ENCODE assay signal across 11 mouse cellular contexts in the genomic region with DNA sequence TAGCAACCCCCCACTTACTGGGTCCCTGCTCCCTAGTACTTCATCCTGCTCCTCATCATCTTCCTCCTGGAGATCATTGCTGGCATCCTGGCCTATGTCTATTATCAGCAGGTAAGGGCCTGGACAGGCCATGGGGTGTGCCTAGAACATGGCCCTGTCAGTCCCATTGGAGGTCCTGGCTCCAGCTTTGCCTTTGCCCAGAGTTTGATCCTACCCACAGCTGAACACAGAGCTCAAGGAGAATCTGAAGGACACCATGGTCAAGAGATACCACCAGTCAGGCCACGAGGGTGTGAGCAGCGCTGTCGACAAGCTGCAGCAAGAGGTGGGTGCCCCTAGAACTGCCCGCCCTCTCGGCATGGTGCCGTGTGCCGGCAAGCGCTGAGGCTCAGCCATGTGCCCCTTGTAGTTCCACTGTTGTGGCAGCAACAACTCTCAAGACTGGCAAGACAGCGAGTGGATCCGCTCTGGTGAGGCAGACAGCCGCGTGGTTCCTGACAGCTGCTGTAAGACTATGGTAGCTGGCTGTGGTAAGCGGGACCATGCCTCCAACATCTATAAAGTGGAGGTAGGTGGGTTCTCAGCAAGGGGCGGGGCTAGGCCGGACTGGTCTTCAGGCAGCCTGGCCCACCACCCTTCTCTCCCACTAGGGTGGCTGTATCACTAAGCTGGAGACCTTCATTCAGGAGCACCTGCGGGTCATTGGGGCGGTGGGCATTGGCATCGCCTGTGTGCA. TPM values are rescaled to one million over a fixed set of nuclear protein-coding genes. Genes with fewer than 3 reads are reported as not detected.
DNase-seq lines count a peak whose midpoint lies in the region; ATAC-seq lines count a peak whose summit lies in the region.
"Had no signal": no experiment of that assay in that cellular context is flagged by ENCODE, and none has a peak within 500 bp of the region (broad histone marks: within the 10 kb centered on the region; RNA-seq: fewer than 3 reads in every experiment).

No protein-coding gene starts in this region.

- H3K27ac ChIP-seq in liver, embryonic 11.5 days (ENCODE audit: low read depth, low read length), result no peak overlapping the region; the same call in 1 of the 2 replicates
- H3K27ac ChIP-seq in heart, embryonic 14.5 days (replicated peaks in 1 of 2; ENCODE audit: control insufficient read depth in 1 of 2, insufficient read depth in 1 of 2, low read depth in 2 of 2, low read length in 2 of 2), result peak overlapping the region in 1 of 2 experiments; percentile 98; a peak in 1 of 4 replicates
- no peak overlapping the region for H3K27ac ChIP-seq in midbrain, embryonic 11.5 days (ENCODE audit: low read depth, low read length)

- ATAC-seq in liver, embryonic 11.5 days (replicated peaks; ENCODE audit: low FRiP score), result no peak
- no peak for ATAC-seq in heart, embryonic 14.5 days (ENCODE audit: insufficient number of reproducible peaks, insufficient read depth, low FRiP score, low read depth)
- ATAC-seq in midbrain, embryonic 11.5 days (ENCODE audit: low FRiP score), result no peak

- no peaks in the 10 kb centered on the region for H3K9me3 ChIP-seq in liver, embryonic 11.5 days (ENCODE audit: control insufficient read depth, low read length)
- H3K9me3 ChIP-seq in heart, embryonic 14.5 days (ENCODE audit: control insufficient read depth, low read length), result no peaks in the 10 kb centered on the region
- H3K9me3 ChIP-seq in midbrain, embryonic 11.5 days (ENCODE audit: control insufficient read depth, low read length), result no peaks in the 10 kb centered on the region

- peak overlapping the region; percentile 31; the same call in 1 of the 2 replicates for H3K9ac ChIP-seq in liver, embryonic 11.5 days (ENCODE audit: low read depth, low read length)
- peak overlapping the region; percentile 96 for H3K9ac ChIP-seq in heart, embryonic 14.5 days (ENCODE audit: low read length)
- H3K9ac ChIP-seq in midbrain, embryonic 11.5 days (ENCODE audit: low read length), result 0 out of 2 replicates have a peak overlapping the region, but pooled peaks have one; percentile 12

- H3K4me1 ChIP-seq in liver, embryonic 11.5 days (replicated peaks; ENCODE audit: control insufficient read depth, insufficient read depth, low read length), result peaks cover 43% of the 10 kb centered on the region
- H3K4me1 ChIP-seq in heart, embryonic 14.5 days (ENCODE audit: control insufficient read depth in 2 of 2, insufficient read depth in 2 of 2, low read length in 2 of 2), result peaks cover 32 to 43% of the 10 kb centered on the region in 2 experiments
- peaks cover 32% of the 10 kb centered on the region for H3K4me1 ChIP-seq in midbrain, embryonic 11.5 days (ENCODE audit: control insufficient read depth, insufficient read depth, low read length)

- 0 out of 2 replicates have a peak overlapping the region, but pooled peaks have one; percentile 78 for H3K4me3 ChIP-seq in liver, embryonic 11.5 days (ENCODE audit: low read depth, low read length)
- no peak overlapping the region for H3K4me3 ChIP-seq in heart, embryonic 14.5 days (ENCODE audit: control insufficient read depth in 1 of 2, insufficient read depth in 1 of 2, low read depth in 1 of 2, low read length in 2 of 2)
- H3K4me3 ChIP-seq in midbrain, embryonic 11.5 days (ENCODE audit: low read depth, low read length), result 0 out of 2 replicates have a peak overlapping the region, but pooled peaks have one; percentile 7

- peaks cover 7% of the 10 kb centered on the region for H3K27me3 ChIP-seq in liver, embryonic 11.5 days (replicated peaks; ENCODE audit: control insufficient read depth, insufficient read depth, low read length)
- no peaks in the 10 kb centered on the region for H3K27me3 ChIP-seq in heart, embryonic 14.5 days (ENCODE audit: control insufficient read depth, insufficient read depth, low read length)
- peaks cover 20% of the 10 kb centered on the region for H3K27me3 ChIP-seq in midbrain, embryonic 11.5 days (ENCODE audit: control insufficient read depth, insufficient read depth, low read length)

- peak; percentile 33 for DNase-seq in adrenal gland, adult 2 months
- no peak for DNase-seq in adrenal gland, postnatal 10 days
- DNase-seq in liver, embryonic 11.5 days (ENCODE audit: low spot score), result no peak
- no peak for DNase-seq in liver
- DNase-seq in midbrain, embryonic 11.5 days (ENCODE audit: low spot score, missing footprints), result no peak
- no peak for DNase-seq in yolk sac, embryonic 10.5 days (ENCODE audit: low spot score)
- DNase-seq in layer of hippocampus, postnatal 36 days, result no peak
- DNase-seq: cerebellum, adult 8-10 months; layer of hippocampus, adult 9-11 months had no signal

- 91% methylated on average over 18 of the region's 18 CpGs for WGBS in liver, embryonic 11.5 days
- 84% methylated on average over 18 of the region's 18 CpGs for WGBS in heart, embryonic 14.5 days
- WGBS in midbrain, embryonic 11.5 days, result 92% methylated on average over 18 of the region's 18 CpGs

- peak overlapping the region; percentile 88 for H3K4me2 ChIP-seq in liver, embryonic 11.5 days
- H3K4me2 ChIP-seq in heart, embryonic 14.5 days (ENCODE audit: low read length), result peak overlapping the region; percentile 91
- peak overlapping the region; percentile 72 for H3K4me2 ChIP-seq in midbrain, embryonic 11.5 days

- H3K36me3 ChIP-seq in liver, embryonic 11.5 days (ENCODE audit: control insufficient read depth, insufficient read depth, low read length), result peaks cover 23% of the 10 kb centered on the region
- peaks cover 38% of the 10 kb centered on the region for H3K36me3 ChIP-seq in heart, embryonic 14.5 days (ENCODE audit: control insufficient read depth, insufficient read depth, low read length)
- peaks cover 8% of the 10 kb centered on the region; the same call in 1 of the 2 replicates for H3K36me3 ChIP-seq in midbrain, embryonic 11.5 days (ENCODE audit: control insufficient read depth, insufficient read depth, low read length)

RNA-seq across cellular contexts. Expression of a gene that starts 2.9 kb away (rescaled TPM):
- total RNA-seq in adrenal gland, adult 2 months (2021), result 100 to 1,000 TPM; 325 to 452 TPM
- 899 and 918 TPM in 2 replicates for polyA plus RNA-seq in adrenal gland, adult 2 months (2012; rRNA removed)
- 100 to 1,000 TPM; 184 to 198 TPM for total RNA-seq in adrenal gland, postnatal 10 days (2021)
- polyA plus RNA-seq in liver, embryonic 11.5 days (2014; fragmentation: Nextera tagmentation; extraction: Ambion mirVana), result 20.6 and 22.3 TPM in 2 replicates
- polyA plus RNA-seq in heart, embryonic 14.5 days (2014; fragmentation: Nextera tagmentation; extraction: Ambion mirVana), result 77.5 and 115 TPM in 2 replicates
- polyA plus RNA-seq in midbrain, embryonic 11.5 days (2014; fragmentation: Nextera tagmentation; extraction: Ambion mirVana), result 32.5 and 36.6 TPM in 2 replicates
- 10 to 100 TPM; 21.4 to 21.5 TPM for total RNA-seq in layer of hippocampus, postnatal 36 days (2021)

RNA-seq across cellular contexts. Expression of a gene that starts 4.9 kb away (rescaled TPM):
- 100 to 1,000 TPM in 1 of 2 experiments, 10 to 100 TPM in 1; 84.4 to 140 TPM for total RNA-seq in adrenal gland, adult 2 months (2021)
- polyA plus RNA-seq in adrenal gland, adult 2 months (2012; rRNA removed), result 68.5 and 71.0 TPM in 2 replicates
- 10 to 100 TPM; 58.3 to 59.7 TPM for total RNA-seq in adrenal gland, postnatal 10 days (2021)
- 95.3 and 104 TPM in 2 replicates for polyA plus RNA-seq in liver, embryonic 11.5 days (2014; fragmentation: Nextera tagmentation; extraction: Ambion mirVana)
- polyA plus RNA-seq in heart, embryonic 14.5 days (2014; fragmentation: Nextera tagmentation; extraction: Ambion mirVana), result 73.2 and 78.0 TPM in 2 replicates
- polyA plus RNA-seq in midbrain, embryonic 11.5 days (2014; fragmentation: Nextera tagmentation; extraction: Ambion mirVana), result 63.5 and 74.2 TPM in 2 replicates
- total RNA-seq in layer of hippocampus, postnatal 36 days (2021), result 10 to 100 TPM; 42.8 to 44.9 TPM

RNA-seq across cellular contexts. Expression of a gene that starts 5.0 kb away (rescaled TPM):
- total RNA-seq in adrenal gland, adult 2 months (2021), result 100 to 1,000 TPM in 1 of 2 experiments, 10 to 100 TPM in 1; 47.8 to 125 TPM
- polyA plus RNA-seq in adrenal gland, adult 2 months (2012; rRNA removed), result 227 and 256 TPM in 2 replicates
- 10 to 100 TPM; 53.8 to 57.1 TPM for total RNA-seq in adrenal gland, postnatal 10 days (2021)
- 77.9 and 78.2 TPM in 2 replicates for polyA plus RNA-seq in liver, embryonic 11.5 days (2014; fragmentation: Nextera tagmentation; extraction: Ambion mirVana)
- polyA plus RNA-seq in heart, embryonic 14.5 days (2014; fragmentation: Nextera tagmentation; extraction: Ambion mirVana), result 61.5 and 65.0 TPM in 2 replicates
- polyA plus RNA-seq in midbrain, embryonic 11.5 days (2014; fragmentation: Nextera tagmentation; extraction: Ambion mirVana), result 26.9 and 28.6 TPM in 2 replicates
- total RNA-seq in layer of hippocampus, postnatal 36 days (2021), result 10 to 100 TPM; 13.1 to 13.7 TPM

RNA-seq across cellular contexts. Expression of a gene that starts 9.2 kb away (rescaled TPM):
- total RNA-seq in adrenal gland, adult 2 months (2021), result 10 to 100 TPM; 10.3 to 12.4 TPM
- 42.0 and 54.5 TPM in 2 replicates for polyA plus RNA-seq in adrenal gland, adult 2 months (2012; rRNA removed)
- total RNA-seq in adrenal gland, postnatal 10 days (2021), result 10 to 100 TPM; 16.8 to 19.6 TPM
- 4.3 and 7.2 TPM in 2 replicates for polyA plus RNA-seq in liver, embryonic 11.5 days (2014; fragmentation: Nextera tagmentation; extraction: Ambion mirVana)
- polyA plus RNA-seq in heart, embryonic 14.5 days (2014; fragmentation: Nextera tagmentation; extraction: Ambion mirVana), result 20.4 and 25.6 TPM in 2 replicates
- 2.7 and 5.3 TPM in 2 replicates for polyA plus RNA-seq in midbrain, embryonic 11.5 days (2014; fragmentation: Nextera tagmentation; extraction: Ambion mirVana)
- total RNA-seq in layer of hippocampus, postnatal 36 days (2021), result 1 to 10 TPM; 3.9 to 6.0 TPM
- total RNA-seq: monocyte, adult 5-6 weeks had no signal

RNA-seq across cellular contexts. Expression of a gene that starts 15.1 kb away (rescaled TPM):
- 1,000 to 10,000 TPM in 1 of 2 experiments, 100 to 1,000 TPM in 1; 905 to 1,265 TPM for total RNA-seq in adrenal gland, adult 2 months (2021)
- polyA plus RNA-seq in adrenal gland, adult 2 months (2012; rRNA removed), result 1,146 and 1,725 TPM in 2 replicates
- total RNA-seq in adrenal gland, postnatal 10 days (2021), result 1,000 to 10,000 TPM; 1,181 to 1,292 TPM
- polyA plus RNA-seq in liver, embryonic 11.5 days (2014; fragmentation: Nextera tagmentation; extraction: Ambion mirVana), result 23.4 and 23.7 TPM in 2 replicates
- polyA plus RNA-seq in heart, embryonic 14.5 days (2014; fragmentation: Nextera tagmentation; extraction: Ambion mirVana), result 48.7 and 49.0 TPM in 2 replicates
- polyA plus RNA-seq in midbrain, embryonic 11.5 days (2014; fragmentation: Nextera tagmentation; extraction: Ambion mirVana), result 12.7 and 14.0 TPM in 2 replicates
- 10 to 100 TPM; 17.7 to 27.0 TPM for total RNA-seq in layer of hippocampus, postnatal 36 days (2021)

Comparison
In these comparisons a context has a peak if more than half of its experiments do, and no peak if none do; other contexts are left out.
1. H3K4me3 ChIP-seq: peak in liver, embryonic 11.5 days (single experiment) and midbrain, embryonic 11.5 days (single experiment); none in heart, embryonic 14.5 days (0 of 2).
2. H3K9ac ChIP-seq: peak in every context shown above with its lines; median percentile 96 in heart, embryonic 14.5 days; 31 in liver, embryonic 11.5 days; 12 in midbrain, embryonic 11.5 days.
3. Peak in every context shown above with its lines, with median percentiles within 50 percentile points of each other: H3K4me2 ChIP-seq.